Mouse (Mus musculus) T-cell, adult 2 months (primary cell): Measurements from ENCODE around the gene Slc7a6.

Experiments
- DNase-seq: peaks from one replicate; pipeline ENCODE4 v3.0.0; 2022; ENCODE audit warnings: low spot score

Gene Slc7a6

DNA sequence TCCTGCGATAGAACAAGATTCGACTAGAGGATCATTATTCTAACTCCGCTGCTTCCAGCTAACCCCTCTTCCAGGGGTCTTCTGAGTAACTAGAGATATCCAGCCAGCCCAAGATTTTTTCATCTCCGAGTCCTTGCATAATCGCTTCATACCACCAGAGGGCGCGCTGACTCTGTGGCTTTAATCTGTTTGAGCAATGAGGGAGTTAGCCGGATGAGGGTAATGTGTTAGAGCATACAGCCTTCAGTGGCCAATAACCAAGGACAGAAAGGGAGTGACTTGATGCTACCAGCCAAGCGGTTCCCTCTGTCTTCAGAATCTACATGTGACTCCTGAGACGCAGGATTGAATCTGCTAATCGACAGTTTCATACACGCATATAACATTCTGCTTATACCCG is 27.9 kb upstream of the Slc7a6 start:
- DNase-seq, result peak; percentile 82

DNA sequence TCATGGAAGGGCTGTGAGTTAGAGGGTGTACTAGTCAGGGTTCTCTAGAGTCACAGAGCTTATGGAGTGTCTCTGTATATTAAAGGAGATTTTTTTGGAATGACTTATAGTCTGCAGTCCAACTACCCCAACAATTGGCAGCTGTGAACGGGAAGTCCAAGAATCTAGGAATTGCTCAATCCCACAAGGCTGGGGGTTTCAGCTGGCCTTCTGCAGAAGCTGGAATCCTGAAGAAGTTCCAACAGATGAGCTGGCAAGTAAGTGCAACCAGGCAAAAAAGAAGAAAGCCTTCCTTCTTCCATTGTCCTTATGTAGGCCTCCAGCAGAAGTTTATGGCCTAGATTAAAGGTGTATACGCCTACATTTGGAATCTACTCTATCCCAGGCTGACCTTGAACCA is 23.3 kb upstream of the Slc7a6 start:
- DNase-seq, result no peak

DNA sequence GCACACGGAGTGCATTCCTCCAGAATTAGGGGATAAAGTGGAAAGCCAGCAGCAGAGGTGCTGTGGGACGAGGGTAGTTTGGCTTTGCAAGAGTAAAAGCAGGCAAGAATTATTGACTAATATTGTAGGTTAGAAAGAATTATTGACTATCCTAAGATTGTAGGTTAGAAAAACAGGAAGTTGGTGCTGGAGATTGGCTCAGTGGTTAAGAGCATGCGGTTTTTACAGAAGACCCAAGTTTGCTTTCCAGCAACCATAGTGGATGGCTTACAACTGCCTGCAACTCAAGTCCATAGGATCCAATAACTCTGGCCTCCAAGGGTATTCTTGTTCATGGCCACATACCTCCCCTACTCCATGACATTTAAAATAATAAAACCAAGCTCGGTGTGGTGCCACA is 22.6 kb upstream of the Slc7a6 start:
- DNase-seq, result no peak

DNA sequence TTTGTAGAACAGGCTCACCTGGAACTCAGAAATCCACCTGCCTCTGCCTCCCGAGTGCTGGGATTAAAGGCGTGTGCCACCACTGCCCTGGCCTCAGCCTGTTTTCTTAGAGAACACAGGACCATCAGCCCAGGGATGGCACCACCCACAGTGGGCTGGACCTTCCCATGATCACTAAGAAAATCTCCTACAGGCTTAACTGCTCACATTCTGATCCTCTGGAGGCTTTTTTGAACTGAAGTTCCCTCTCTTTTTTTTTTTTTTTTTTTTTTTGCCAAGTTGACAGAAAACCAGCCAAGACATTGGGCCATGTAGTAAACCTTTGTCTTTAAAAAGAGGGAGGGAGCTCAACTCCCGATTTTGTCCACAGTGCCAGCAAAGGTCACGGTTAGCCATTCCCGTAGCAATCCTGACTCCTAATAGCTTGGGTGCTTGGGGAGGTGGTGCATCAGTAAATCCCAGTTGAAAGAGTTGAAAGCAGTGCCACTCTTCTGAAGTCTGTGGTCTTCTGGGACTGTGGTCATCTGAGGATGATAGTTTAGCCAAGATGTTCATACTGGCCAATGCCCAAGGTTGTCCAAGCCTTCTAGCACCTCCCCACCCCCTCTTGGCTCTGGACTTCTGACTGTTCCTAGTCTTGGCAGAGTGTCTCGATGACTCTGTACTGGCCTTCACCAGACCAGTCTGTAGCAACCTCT is 20.6 kb upstream of the Slc7a6 start:
- no peak for DNase-seq

DNA sequence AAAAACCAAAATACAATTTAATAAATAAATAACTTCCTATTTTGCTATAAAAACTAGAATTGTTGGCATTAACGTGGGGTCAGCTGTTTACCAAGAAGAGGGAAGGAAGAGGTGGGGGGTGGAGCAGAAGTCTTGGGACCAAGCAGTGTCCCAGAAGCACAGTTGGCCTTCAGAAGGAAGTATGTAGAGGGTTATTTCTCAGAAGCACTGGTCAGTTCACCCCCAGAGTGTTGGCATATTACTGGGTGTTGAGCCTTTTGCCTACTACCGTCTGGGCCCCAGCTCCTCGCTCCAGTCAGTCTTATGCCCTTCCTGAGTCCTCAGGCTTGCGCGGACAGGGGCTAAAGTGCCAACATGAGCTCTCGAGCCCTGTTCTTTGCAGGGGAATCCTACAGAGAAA is 19.6 kb upstream of the Slc7a6 start:
- no peak for DNase-seq

DNA sequence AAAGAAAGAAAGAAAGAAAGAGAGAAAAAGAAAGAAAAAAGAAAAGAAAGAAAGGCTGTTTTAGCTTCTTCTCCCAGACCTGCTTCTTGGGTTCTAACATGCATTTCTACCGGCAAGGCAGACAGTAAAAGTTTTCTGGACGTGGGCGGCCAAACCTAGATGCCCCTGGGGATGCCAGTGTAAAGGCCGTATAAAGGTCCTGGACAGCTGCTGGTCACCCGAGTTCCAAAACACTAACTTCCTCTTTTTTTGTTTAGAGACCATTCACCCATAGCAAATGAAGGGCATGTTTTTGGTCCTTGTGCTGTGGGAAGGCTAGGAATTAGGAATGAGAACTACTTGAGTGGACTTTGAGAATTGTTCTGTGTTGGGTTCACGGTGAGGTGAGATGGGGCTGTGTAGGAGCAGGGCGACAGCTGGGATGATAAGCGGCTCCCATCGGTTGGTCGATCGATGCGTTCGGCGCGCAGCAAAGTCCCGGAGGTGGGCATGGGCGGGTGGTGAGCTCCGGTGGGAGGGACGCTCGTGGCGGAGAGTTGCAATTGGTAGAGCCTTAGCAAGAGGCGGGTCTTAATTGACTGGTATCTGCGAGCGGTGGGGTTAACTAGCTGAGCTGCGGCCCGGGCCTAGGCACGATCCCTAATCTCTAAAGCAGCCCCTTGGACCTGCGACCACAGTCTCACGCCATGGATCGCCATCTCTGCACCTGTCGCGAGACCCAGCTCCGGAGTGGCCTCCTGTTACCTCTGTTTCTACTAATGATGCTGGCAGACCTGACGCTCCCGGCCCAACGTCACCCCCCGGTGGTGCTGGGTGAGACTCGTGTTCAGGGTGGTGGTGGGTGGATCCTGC is 18.6 kb upstream of the Slc7a6 start, which contains the start of gene Pla2g15:
Gene Pla2g15, plus strand, starts transcription at position 599 of the 852 bp plus-strand sequence.
- peak; percentile 91 for DNase-seq

DNA sequence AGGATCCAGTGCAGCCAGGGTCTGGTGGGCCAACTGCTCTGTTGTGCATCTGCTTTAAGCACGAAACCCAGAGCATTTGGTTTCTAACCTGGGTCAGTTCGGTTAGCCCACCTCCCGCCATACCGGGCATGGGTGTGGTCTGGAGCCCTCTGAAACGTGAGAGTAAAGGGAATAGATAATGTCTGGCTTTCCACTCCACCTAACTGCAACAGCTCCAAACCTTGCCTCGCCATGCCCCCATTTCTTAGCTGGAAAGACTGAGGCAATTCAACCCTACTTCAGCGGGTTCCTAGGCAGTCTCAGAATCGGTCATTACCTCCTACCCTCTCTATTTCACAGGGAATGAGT is 18.0 kb upstream of the Slc7a6 start:
- no peak for DNase-seq

DNA sequence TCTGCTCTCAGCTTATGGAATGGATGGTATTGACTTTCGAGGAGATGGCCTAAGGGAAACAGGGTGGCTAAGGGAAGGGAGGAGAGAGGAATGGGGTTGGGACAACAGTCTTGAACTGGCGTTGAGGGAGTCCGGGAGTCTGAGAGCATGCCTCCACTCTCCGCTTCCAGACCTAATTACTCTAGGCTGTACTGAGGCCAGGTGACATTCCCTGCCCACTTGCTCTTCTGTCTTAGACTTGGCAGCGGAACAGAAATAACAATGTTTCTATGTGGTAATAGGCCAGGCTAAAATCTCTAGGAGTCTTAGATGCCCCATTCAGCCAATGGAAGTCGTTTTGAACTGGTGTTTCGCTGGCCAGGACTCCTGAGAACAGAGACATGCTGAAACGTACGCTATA is 17.6 kb upstream of the Slc7a6 start:
- DNase-seq, result no peak

DNA sequence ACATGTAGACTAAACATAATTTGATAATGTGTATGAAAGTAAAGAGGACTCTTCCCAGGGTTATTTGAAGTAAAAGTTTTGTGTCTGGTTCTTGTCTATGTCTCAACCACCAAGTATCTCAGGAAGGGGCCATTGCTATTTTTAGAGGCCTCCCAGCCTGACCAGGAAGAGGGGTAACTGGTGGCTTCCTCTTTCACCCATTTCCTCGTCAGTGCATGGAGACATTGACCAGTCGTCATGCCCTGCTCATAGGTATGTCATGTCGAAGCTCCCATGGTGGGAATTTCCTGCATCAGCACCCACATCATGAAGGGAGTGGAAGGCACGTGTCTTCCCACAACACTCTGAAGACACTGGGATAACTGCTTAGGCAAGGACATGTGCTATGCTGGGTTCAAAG is 15.8 kb upstream of the Slc7a6 start:
- DNase-seq, result no peak

DNA sequence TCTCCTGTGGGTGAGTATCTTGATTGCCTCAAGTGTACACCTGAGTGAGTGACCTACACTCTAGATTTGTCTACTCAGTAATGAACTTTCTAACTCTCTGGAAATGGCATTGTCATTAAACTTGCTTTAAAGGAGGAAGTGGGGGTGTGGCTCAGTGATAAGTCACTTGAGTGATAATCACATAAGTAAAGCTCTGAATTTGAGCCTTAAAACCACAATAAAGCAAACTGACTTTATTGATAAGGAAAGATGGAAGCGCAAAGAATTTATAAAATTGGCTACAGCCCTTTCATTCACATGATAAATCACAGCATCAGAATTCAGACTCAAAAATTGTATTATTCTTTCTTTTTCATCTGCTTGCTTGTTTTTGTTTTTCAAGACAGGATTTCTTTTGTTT is 11.2 kb upstream of the Slc7a6 start:
- no peak for DNase-seq

DNA sequence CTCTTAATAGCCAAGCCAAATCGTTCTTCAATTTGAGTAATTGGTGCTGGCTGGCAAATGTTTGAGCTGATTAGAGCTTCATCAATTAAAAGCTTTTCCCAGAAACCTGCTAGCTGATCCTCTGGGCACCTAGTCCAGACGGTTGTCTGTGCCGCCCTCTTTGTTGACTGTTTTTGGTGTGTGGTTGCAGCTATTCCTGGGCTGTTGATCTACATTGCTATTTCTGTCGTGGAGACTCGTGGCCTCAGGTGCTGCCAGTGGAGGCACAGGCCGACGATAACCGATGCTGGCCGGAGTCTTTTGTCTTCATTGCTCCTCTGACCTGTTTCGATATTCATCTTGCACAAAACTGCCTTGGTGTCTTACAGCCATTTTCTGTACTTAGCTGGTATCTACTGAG is 10.3 kb upstream of the Slc7a6 start:
- DNase-seq, result no peak

DNA sequence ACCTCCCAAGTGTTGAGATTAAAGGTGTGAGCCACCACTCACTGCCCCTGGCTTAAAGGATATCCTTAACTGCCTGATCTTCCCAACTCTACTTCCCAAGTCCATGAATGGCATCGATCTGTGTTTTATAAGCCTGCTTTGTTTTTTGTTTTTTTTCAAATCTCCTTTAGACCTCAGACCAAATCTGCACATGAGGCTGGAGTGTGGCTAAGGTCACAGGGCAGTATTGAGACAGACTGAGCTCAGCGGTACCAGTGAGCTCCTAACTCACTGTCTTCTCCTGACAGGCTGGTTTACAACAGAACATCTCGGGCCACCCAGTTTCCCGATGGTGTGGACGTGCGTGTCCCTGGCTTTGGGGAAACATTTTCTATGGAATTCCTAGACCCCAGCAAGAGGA is 8.8 kb upstream of the Slc7a6 start:
- DNase-seq, result no peak

DNA sequence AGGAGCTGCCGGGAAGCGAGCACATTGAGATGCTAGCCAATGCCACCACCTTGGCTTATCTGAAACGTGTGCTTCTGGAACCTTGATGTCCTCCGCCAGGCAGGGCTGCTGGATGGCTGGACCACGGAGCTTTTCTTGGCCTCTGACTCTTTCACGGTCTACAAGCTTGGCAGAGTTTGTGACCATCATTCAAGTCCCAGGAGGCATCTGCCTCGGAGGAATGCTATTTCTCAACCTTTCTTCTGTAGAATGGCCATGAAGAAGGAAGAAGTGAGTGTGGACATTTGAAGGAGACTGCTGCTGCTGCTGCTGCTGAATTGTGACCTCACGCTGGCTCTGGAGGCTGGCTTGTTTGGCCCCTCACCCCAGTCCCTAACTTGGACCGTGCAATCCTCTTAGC is 5.4 kb upstream of the Slc7a6 start:
- DNase-seq, result no peak

DNA sequence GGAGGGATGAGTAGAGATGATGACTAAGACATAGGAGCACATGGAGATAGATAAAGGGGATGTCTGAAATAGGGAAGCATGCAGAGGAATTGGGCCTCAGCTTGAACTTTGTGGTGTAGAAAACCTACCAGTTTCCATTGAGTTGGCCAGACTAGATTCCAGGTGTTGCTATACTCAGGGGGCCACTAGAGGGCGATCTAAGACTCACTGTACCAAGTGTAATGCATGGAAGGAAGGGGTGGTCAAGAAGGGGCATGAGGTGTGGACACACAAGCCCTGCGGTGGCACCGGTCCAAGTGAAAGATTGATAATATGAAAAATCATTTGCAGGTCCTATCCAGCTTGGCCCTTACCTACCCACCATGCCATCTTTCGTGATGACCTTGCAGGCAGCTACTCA is 3.2 kb upstream of the Slc7a6 start:
- peak; percentile 59 for DNase-seq

DNA sequence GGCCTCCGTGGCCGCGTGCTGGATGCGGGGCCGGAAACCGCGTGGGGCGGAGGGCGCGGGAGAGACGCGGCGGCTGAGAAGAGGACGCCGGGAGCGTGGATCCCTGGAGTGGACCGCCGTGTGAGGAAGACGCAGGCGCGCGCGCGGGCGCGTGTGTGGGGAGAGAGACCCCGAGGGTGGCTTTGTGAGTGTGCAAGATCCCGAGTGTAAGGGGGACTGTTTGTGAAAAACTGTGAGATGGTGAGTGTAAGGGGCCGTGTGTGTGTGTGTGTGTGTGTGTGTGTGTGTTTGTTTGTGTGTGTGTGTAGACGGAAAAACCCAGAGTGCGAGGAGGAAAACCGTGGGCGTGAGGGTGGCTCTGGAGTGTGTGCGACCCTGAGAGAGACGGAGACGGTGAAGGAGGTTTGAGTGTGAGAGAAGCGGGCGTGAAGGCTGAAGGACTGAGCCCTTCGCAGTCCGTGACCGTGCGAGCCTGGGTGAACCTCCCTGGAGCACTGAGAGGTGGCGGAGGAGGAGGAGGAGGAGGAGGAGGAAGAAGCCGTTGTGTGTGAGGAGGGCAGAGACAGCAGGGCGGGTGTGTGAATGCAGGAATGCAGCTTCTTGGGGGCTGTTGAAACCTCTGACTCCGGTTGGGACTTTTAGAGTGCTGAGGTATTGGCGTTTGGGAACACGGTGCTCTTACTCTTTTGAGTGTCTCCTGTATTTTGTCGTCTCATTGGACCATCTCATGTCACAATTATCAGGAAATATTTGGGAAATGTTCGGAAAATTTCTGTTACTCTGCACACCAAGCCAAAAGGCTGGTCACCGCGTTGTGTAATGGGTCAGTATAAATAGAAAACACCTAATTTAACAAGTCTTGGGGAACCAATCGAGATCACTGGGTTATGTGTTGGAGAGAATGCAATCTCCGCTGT is 618 bp downstream of the Slc7a6 start:
- DNase-seq, result no peak

DNA sequence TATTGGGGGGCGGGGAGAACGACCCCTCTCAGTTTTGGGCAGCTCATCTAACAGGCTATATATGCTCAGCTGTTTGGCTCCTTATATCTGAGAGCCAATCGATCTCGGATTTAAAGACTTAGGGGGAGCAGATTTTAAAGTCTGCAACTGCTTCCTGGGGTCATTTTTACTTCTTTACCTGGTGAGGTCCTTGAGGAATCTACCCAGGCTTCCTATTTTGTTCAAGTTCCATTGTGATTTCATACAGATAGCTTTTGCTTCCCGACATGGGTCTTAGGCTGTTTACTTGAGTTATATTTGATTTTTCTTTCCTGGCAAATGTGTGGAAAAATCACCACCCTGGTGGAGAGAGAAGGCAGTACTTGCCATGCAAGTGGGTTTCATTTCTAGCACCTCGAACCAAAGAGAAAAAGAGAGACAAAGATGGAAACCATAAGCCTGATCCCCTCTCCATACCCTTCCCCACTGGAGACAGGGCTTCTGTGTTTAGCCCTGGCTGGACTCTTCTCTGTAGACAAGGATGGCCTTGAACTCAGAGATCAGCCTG is 1.4 kb downstream of the Slc7a6 start:
- no peak for DNase-seq

DNA sequence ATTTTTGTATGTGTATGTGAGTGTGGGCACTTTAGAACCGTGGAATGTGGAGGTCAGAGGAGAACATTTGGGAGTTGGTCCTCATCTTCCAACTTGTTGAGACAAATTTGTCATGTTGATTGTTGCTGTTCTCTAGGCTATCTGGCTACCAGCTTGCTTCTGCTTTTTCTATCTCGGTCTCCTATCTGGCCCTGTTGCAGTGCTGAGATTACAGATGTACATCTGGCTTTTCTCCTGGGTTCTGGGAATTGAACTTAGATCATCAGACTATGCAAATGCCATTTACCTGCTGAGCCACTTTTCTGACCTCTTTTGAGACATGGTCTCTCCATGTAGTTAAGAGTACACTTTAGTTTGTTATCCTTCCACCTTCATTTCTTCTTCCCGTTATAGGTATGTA is 4.9 kb downstream of the Slc7a6 start:
- no peak for DNase-seq

DNA sequence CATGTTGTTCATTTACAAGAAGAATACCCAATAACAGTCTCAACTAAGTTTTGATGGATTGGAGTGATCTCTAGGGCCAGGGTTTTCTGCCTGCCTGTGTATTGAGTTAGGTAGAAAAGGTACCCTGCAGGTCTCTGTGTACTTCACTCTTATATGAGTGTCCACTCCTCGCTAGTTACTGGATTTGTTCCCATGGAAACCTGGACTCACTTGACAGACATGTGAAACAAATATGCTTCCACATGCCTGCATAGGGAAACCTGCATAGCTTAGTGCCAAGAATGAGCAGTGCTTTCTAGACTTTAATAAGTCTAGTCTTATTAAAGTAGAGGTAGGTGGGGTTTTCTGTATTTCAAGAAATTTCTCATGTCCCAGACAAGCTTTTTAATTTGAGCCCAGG is 8.2 kb downstream of the Slc7a6 start:
- no peak for DNase-seq

DNA sequence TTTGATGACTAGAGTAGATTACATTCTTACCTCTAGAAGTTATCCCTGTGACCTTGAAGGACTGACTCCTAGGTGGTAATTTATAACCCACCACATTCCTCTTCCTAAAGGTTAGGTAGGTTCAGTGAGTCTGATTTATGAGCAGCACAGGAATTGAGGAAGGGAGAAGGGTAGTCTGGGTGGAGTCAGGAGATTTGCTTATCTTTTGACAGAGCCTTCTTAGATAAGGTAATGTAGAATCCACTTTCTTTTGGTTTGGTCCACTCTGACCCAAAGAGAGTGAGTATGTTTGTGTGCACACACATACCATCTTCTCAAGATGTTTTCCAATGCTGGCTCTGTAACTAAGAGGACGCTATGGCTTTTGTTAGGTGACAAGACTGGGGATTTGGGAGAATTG is 8.9 kb downstream of the Slc7a6 start:
- DNase-seq, result no peak

DNA sequence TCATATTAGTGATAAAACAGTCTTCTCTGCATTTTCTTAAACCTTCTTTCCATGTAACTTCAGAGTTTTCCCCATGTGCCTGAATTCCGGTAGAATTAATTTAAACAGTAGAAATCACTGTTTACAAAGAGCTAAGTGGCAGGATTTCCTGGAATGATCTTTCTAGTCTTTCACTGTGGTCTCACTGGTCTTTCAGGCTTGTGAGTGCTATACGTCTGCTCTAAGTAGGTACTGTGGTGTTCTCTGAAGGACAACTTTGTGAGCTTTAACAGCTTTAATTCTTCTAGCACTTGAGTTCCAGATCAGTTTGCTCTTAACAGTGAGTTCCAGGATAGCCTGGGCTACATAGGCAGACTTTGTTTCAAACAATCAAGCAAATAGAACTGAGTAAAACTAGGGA is 9.8 kb downstream of the Slc7a6 start:
- DNase-seq, result no peak

DNA sequence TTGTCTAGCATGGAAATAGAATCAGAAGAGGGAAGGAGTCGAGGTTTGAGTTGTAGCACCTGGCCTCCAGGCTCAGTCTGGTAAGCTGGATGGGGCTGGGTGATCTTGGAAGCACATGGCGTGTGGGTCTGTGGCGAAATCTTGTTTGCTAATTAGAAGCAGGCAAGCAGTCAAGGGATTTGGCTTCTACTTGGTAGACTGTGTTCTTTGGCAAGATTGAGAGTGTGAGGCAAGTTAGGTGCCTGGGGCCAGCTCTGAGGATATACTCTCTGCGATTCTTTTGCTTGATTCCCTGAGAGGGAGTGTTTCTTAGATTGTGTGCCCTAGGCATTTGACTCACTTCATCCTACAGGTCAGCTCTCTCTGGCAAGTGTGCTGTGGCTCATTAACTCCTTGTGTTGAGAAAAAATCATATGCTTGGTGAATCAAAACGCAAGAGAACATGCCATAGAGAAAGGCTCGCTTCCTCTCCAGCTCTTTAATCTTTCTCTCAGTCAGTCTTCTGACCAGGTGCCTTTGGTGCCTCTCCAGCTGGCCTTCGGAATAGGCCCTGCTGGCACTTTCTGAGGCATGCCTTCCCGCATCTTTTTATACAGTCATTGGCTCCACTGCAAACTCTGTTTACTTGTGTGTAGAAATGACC is 17.1 kb downstream of the Slc7a6 start:
- no peak for DNase-seq

DNA sequence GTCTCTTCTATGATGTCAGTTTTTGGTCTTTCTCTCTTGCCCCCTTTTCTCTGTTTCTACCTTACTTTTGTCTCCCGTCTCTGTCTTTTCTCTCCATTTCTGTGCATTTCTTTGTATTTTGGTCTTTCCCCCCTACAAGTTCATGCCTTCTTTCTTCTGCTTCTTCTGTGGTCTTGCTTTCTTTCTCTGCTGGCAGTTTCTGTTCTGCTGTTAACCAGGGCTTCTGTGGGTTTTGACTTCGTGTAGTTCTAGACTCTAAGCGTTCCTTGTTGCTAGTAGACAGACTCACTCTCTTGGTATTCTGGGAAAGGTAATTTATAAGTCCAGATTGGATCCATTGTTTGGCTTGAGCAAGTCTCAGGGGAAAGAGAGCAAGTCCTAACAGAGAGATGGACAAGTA is 17.7 kb downstream of the Slc7a6 start:
- DNase-seq, result no peak
